Comparison of ENCODE assay signal across 9 mouse cellular contexts in genomic region chr12:72285366-72286345, GRCm38 (mm10).
DNase-seq lines count a peak whose midpoint lies in the region; ATAC-seq and TF ChIP-seq lines count a peak whose summit lies in the region.
"Had no signal": no experiment of that assay in that cellular context is flagged by ENCODE, and none has a peak within 500 bp of the region (broad histone marks: within the 10 kb centered on the region; RNA-seq: fewer than 3 reads in every experiment).

No protein-coding gene starts in this region.

- WGBS in stomach, postnatal 0 days: 71% methylated on average over 25 of the region's 25 CpGs

- in situ Hi-C loops in CH12.LX (cut with MboI; ENCODE audit: low pct_ligation_motif_present, low pct_unique_long_range_greater_than_20kb, low sequenced_read_pairs): loop anchor here (5.0 to 10.0 kb wide), 2 partner anchors 132 to 191 kb away; no protein-coding TSS in a partner anchor

- dilution Hi-C loops in CH12.LX (cut with MboI; ENCODE audit: extremely low pct_ligation_motif_present, extremely low pct_unique_long_range_greater_than_20kb, low sequenced_read_pairs): no loop called here

- no peaks in the 10 kb centered on the region for H3K36me3 ChIP-seq in CH12.LX (replicated peaks in 1 of 2; ENCODE audit: control insufficient read depth in 1 of 2, insufficient read depth in 1 of 2, low read length in 1 of 2)
- H3K36me3 ChIP-seq in stomach, postnatal 0 days (ENCODE audit: control insufficient read depth, insufficient read depth, low read length): no peaks in the 10 kb centered on the region

- no peak for TF ChIP-seq POLR2A in CH12.LX (IDR thresholded peaks at IDR 0.05; ENCODE audit: low read depth, low read length)

- no peaks in the 10 kb centered on the region for H3K79me2 ChIP-seq in CH12.LX (replicated peaks; ENCODE audit: control insufficient read depth, extremely low read depth, insufficient read depth, poor library complexity, severe bottlenecking)

- no peak overlapping the region for H3K4me3 ChIP-seq in CH12.LX (replicated peaks in 1 of 3; ENCODE audit: low read depth in 2 of 3, low read length in 2 of 3, poor library complexity in 1 of 3)
- H3K4me3 ChIP-seq in stomach, postnatal 0 days (ENCODE audit: low read depth, low read length): no peak overlapping the region

- H3K9me3 ChIP-seq in CH12.LX (replicated peaks; ENCODE audit: low read length): no peaks in the 10 kb centered on the region
- H3K9me3 ChIP-seq in stomach, postnatal 0 days (ENCODE audit: control insufficient read depth, low read length): no peaks in the 10 kb centered on the region

- H3K27me3 ChIP-seq in CH12.LX (replicated peaks): no peaks in the 10 kb centered on the region
- no peaks in the 10 kb centered on the region for H3K27me3 ChIP-seq in stomach, postnatal 0 days (ENCODE audit: control insufficient read depth, insufficient read depth, low read length)

- H3K4me1 ChIP-seq in CH12.LX (ENCODE audit: control insufficient read depth in 1 of 2, insufficient read depth in 2 of 2): peaks cover 6 to 22% of the 10 kb centered on the region in 2 experiments; a peak in 3 of 4 replicates
- no peaks in the 10 kb centered on the region for H3K4me1 ChIP-seq in stomach, postnatal 0 days (replicated peaks; ENCODE audit: control insufficient read depth, insufficient read depth)

- H3K27ac ChIP-seq in CH12.LX (ENCODE audit: insufficient read depth, low read depth): no peak overlapping the region
- H3K27ac ChIP-seq in stomach, postnatal 0 days (replicated peaks): no peak overlapping the region
- H3K27ac ChIP-seq: macrophage had no signal

- H3K9ac ChIP-seq in CH12.LX (ENCODE audit: insufficient read depth, low read depth): peak overlapping the region; percentile 33; the same call in 1 of the 2 replicates
- H3K9ac ChIP-seq in stomach, postnatal 0 days (ENCODE audit: low read length): no peak overlapping the region

- H3K4me2 ChIP-seq in CH12.LX (ENCODE audit: insufficient read depth, low read depth, poor library complexity, severe bottlenecking): peak overlapping the region; percentile 55
- H3K4me2 ChIP-seq in stomach, postnatal 0 days (replicated peaks; ENCODE audit: low read depth): no peak overlapping the region

- TF ChIP-seq EP300 in CH12.LX (IDR thresholded peaks at IDR 0.05; ENCODE audit: low read length): no peak
- no peak for TF ChIP-seq EP300 in stomach, postnatal 0 days (optimal IDR thresholded peaks at IDR 0.05)

- peak in 1 of 2 experiments; percentile 68; a peak in 2 of 4 replicates for TF ChIP-seq CTCF in CH12.LX (conservative IDR thresholded peaks at IDR 0.05 in 1 of 2, IDR thresholded peaks at IDR 0.05 in 1 of 2; ENCODE audit: low read depth in 2 of 2, low read length in 2 of 2)
- TF ChIP-seq CTCF in stomach, postnatal 0 days (IDR thresholded peaks at IDR 0.05; ENCODE audit: low read depth): peak; percentile 24

- ATAC-seq in cerebellum, adult (ENCODE audit: insufficient number of reproducible peaks, low FRiP score, low TSS enrichment): peak; percentile 89
- no peak for ATAC-seq in stomach, postnatal 0 days (ENCODE audit: low FRiP score, low TSS enrichment)
- no peak for ATAC-seq in erythroblast, adult 5-6 weeks (replicated peaks; ENCODE audit: low FRiP score, poor library complexity, severe bottlenecking)

- TF ChIP-seq RAD21 in CH12.LX (IDR thresholded peaks at IDR 0.05; ENCODE audit: low read depth, low read length): peak; percentile 73

- intact Hi-C loops in left cerebral cortex, postnatal 4 days (cut with DNase I): no loop called here

- peak; percentile 27 for DNase-seq in CH12.LX (ENCODE audit: extremely low read depth)
- peak; percentile 35 for DNase-seq in gastrocnemius, postnatal 25 days
- peak; percentile 83 for DNase-seq in left cerebral cortex, postnatal 4 days
- no peak for DNase-seq in stomach, postnatal 0 days (ENCODE audit: low spot score)
- no peak for DNase-seq in spleen, adult 18-20 months
- DNase-seq in heart, adult 8-10 months (ENCODE audit: low spot score): no peak

TF ChIP-seq in CH12.LX, 34 proteins besides CTCF, POLR2A, EP300 and RAD21:
- no peak for TF ChIP-seq CHD2 (IDR thresholded peaks at IDR 0.05; ENCODE audit: low read length)
- no peak for TF ChIP-seq NELFE (IDR thresholded peaks at IDR 0.05; ENCODE audit: low read depth, low read length)
- TF ChIP-seq SIN3A (IDR thresholded peaks at IDR 0.05; ENCODE audit: low read length): 0 out of 2 replicates have a peak, but pooled peaks have one; percentile 3
- no peak for TF ChIP-seq ETS1 (conservative IDR thresholded peaks at IDR 0.05; ENCODE audit: low read depth, low read length)
- no peak for TF ChIP-seq CHD1 (IDR thresholded peaks at IDR 0.05; ENCODE audit: low read depth, low read length)
- peak; percentile 32; the same call in 1 of the 2 replicates for TF ChIP-seq ZC3H11A (IDR thresholded peaks at IDR 0.05; ENCODE audit: low read depth, low read length)
- no peak for TF ChIP-seq UBTF (IDR thresholded peaks at IDR 0.05; ENCODE audit: low read depth, low read length)
- TF ChIP-seq POLR2AphosphoS2 (IDR thresholded peaks at IDR 0.05; ENCODE audit: low read depth, low read length): no peak
- TF ChIP-seq IRF4 (IDR thresholded peaks at IDR 0.05; ENCODE audit: low read depth, low read length): no peak
- no peak for TF ChIP-seq USF1 (IDR thresholded peaks at IDR 0.05; ENCODE audit: low read depth, low read length)
- TF ChIP-seq USF2 (conservative IDR thresholded peaks at IDR 0.05; ENCODE audit: low read depth, low read length): no peak
- no peak for TF ChIP-seq RCOR1 (conservative IDR thresholded peaks at IDR 0.05; ENCODE audit: low read depth, low read length)
- TF ChIP-seq ZNF384 (IDR thresholded peaks at IDR 0.05; ENCODE audit: low read depth, low read length): no peak
- TF ChIP-seq SMC3 (IDR thresholded peaks at IDR 0.05; ENCODE audit: low read depth, low read length): peak; percentile 82
- no peak for TF ChIP-seq MXI1 (IDR thresholded peaks at IDR 0.05; ENCODE audit: low read depth, low read length)
- no peak for TF ChIP-seq ZKSCAN1 (IDR thresholded peaks at IDR 0.05; ENCODE audit: borderline replicate concordance, low read depth, low read length)

Comparison
In these comparisons a context has a peak if more than half of its experiments do, and no peak if none do; other contexts are left out.
1. DNase-seq: peak in CH12.LX (single experiment), gastrocnemius, postnatal 25 days (single experiment) and left cerebral cortex, postnatal 4 days (single experiment); none in stomach, postnatal 0 days (single experiment), spleen, adult 18-20 months (0 of 2) and heart, adult 8-10 months (single experiment).